Mouse (Mus musculus) heart, embryonic 14.5 days (tissue): Measurements from ENCODE around the gene Olfr411. TPM values are rescaled to one million over a fixed set of nuclear protein-coding genes. Genes with fewer than 3 reads are reported as not detected.

Experiments
- polyA plus RNA-seq: library from polyadenylated mRNA; unstranded; fragments of >200 nt; fragmentation: Nextera tagmentation; extraction: Ambion mirVana; gene quantifications from 2 replicates; pipeline ENCODE4 v1.2.1, GENCODE M21; 2014

Olfr411 gene
- polyA plus RNA-seq, 1 experiment from 2014 or later = not detected

Other genes with a start within 250 kb of the Olfr411 start
- gene Olfr401, start 238.9 kb downstream of the Olfr411 start, polyA plus RNA-seq = not detected in 2 replicates
- gene Olfr402, start 199.1 kb downstream of the Olfr411 start, polyA plus RNA-seq = not detected in 2 replicates
- gene Olfr403, start 166.4 kb downstream of the Olfr411 start, polyA plus RNA-seq = not detected in 2 replicates
- gene Olfr43, start 141.3 kb downstream of the Olfr411 start, polyA plus RNA-seq = not detected in 2 replicates
- not detected in 2 replicates for gene Olfr406, start 92.8 kb downstream of the Olfr411 start, polyA plus RNA-seq
- not detected in 2 replicates for gene Olfr59, start 68.9 kb downstream of the Olfr411 start, polyA plus RNA-seq
- not detected in 2 replicates for gene Olfr410, start 14.6 kb downstream of the Olfr411 start, polyA plus RNA-seq
- gene Olfr412, start 9.4 kb upstream of the Olfr411 start, polyA plus RNA-seq = not detected in 2 replicates